Mouse (Mus musculus): ENCODE results near the gene Lcor. TPM values are rescaled to one million over a fixed set of nuclear protein-coding genes. Genes with fewer than 3 reads are reported as not detected.

Gene Lcor
- polyA plus RNA-seq, 1 experiment = 0.16 TPM

GRCm38 (mm10) chr19:41445723-41446122 lies 36.7 kb upstream of the Lcor start:
- H3K9me3 ChIP-seq (ENCODE audit: control insufficient read depth, low read length) = no peaks in the 10 kb centered on the region
- H3K4me3 ChIP-seq (replicated peaks) = no peak overlapping the region
- peaks cover 39% of the 10 kb centered on the region for H3K4me1 ChIP-seq (ENCODE audit: control insufficient read depth)
- no peak for TF ChIP-seq TAL1 (IDR thresholded peaks at IDR 0.05; ENCODE audit: low read length)
- no peak for TF ChIP-seq GATA1 (IDR thresholded peaks at IDR 0.05; ENCODE audit: low read length)
- peaks cover 16% of the 10 kb centered on the region for H3K27me3 ChIP-seq (ENCODE audit: control insufficient read depth)
- no peaks in the 10 kb centered on the region for H3K36me3 ChIP-seq (ENCODE audit: control insufficient read depth)

GRCm38 (mm10) chr19:41447166-41447565 lies 35.3 kb upstream of the Lcor start:
- H3K4me3 ChIP-seq (replicated peaks) = no peak overlapping the region
- H3K27me3 ChIP-seq (ENCODE audit: control insufficient read depth) = peaks cover 3% of the 10 kb centered on the region
- TF ChIP-seq GATA1 (IDR thresholded peaks at IDR 0.05; ENCODE audit: low read length) (no peak), TAL1 (IDR thresholded peaks at IDR 0.05; ENCODE audit: low read length) (no peak)
- no peaks in the 10 kb centered on the region for H3K9me3 ChIP-seq (ENCODE audit: control insufficient read depth, low read length)
- no peaks in the 10 kb centered on the region for H3K36me3 ChIP-seq (ENCODE audit: control insufficient read depth)
- peaks cover 50% of the 10 kb centered on the region for H3K4me1 ChIP-seq (ENCODE audit: control insufficient read depth)

GRCm38 (mm10) chr19:41447760-41448159 lies 34.7 kb upstream of the Lcor start:
- H3K36me3 ChIP-seq (ENCODE audit: control insufficient read depth) = no peaks in the 10 kb centered on the region
- no peaks in the 10 kb centered on the region; the same call in 1 of the 2 replicates for H3K9me3 ChIP-seq (ENCODE audit: control insufficient read depth, low read length)
- H3K27me3 ChIP-seq (ENCODE audit: control insufficient read depth) = no peaks in the 10 kb centered on the region
- TF ChIP-seq GATA1 (IDR thresholded peaks at IDR 0.05; ENCODE audit: low read length) = no peak
- no peak for TF ChIP-seq TAL1 (IDR thresholded peaks at IDR 0.05; ENCODE audit: low read length)
- H3K4me1 ChIP-seq (ENCODE audit: control insufficient read depth) = peaks cover 51% of the 10 kb centered on the region
- no peak overlapping the region for H3K4me3 ChIP-seq (replicated peaks)

- peaks cover 55% of the 10 kb centered on the region for H3K4me1 ChIP-seq (ENCODE audit: control insufficient read depth)
Observed at GRCm38 (mm10) chr19:41449415-41450075, 32.9 kb upstream of the Lcor start.

GRCm38 (mm10) chr19:41452166-41452565 lies 30.3 kb upstream of the Lcor start:
- Histone ChIP-seq H3K4me1 (ENCODE audit: control insufficient read depth) (peaks cover 52% of the 10 kb centered on the region), H3K9me3 (ENCODE audit: control insufficient read depth, low read length) (peaks cover 31% of the 10 kb centered on the region), H3K27me3 (ENCODE audit: control insufficient read depth) (no peaks in the 10 kb centered on the region; the same call in 1 of the 2 replicates), H3K4me3 (replicated peaks) (no peak overlapping the region), H3K36me3 (ENCODE audit: control insufficient read depth) (peaks cover 17% of the 10 kb centered on the region)
- TF ChIP-seq TAL1 (IDR thresholded peaks at IDR 0.05; ENCODE audit: low read length) (no peak), GATA1 (IDR thresholded peaks at IDR 0.05; ENCODE audit: low read length) (no peak)

More at GRCm38 (mm10) chr19:41449415-41450075, 32.9 kb upstream of the Lcor start:
- Histone ChIP-seq H3K9me3 (ENCODE audit: control insufficient read depth, low read length) (peaks cover 15% of the 10 kb centered on the region), H3K4me3 (replicated peaks) (no peak overlapping the region), H3K27me3 (ENCODE audit: control insufficient read depth) (no peaks in the 10 kb centered on the region), H3K36me3 (ENCODE audit: control insufficient read depth) (peaks cover 6% of the 10 kb centered on the region)
- TF ChIP-seq GATA1 (IDR thresholded peaks at IDR 0.05; ENCODE audit: low read length) (no peak), TAL1 (IDR thresholded peaks at IDR 0.05; ENCODE audit: low read length) (no peak)

GRCm38 (mm10) chr19:41454601-41455000 lies 27.8 kb upstream of the Lcor start:
- Histone ChIP-seq H3K9me3 (ENCODE audit: control insufficient read depth, low read length) (peaks cover 31% of the 10 kb centered on the region), H3K4me3 (replicated peaks) (no peak overlapping the region), H3K4me1 (ENCODE audit: control insufficient read depth) (peaks cover 56% of the 10 kb centered on the region), H3K36me3 (ENCODE audit: control insufficient read depth) (peaks cover 17% of the 10 kb centered on the region), H3K27me3 (ENCODE audit: control insufficient read depth) (no peaks in the 10 kb centered on the region; the same call in 1 of the 2 replicates)
- TF ChIP-seq TAL1 (IDR thresholded peaks at IDR 0.05; ENCODE audit: low read length) (no peak), GATA1 (IDR thresholded peaks at IDR 0.05; ENCODE audit: low read length) (no peak)

GRCm38 (mm10) chr19:41455091-41455626 lies 27.3 kb upstream of the Lcor start:
- H3K9me3 ChIP-seq (ENCODE audit: control insufficient read depth, low read length) = peaks cover 31% of the 10 kb centered on the region
- no peaks in the 10 kb centered on the region; the same call in 1 of the 2 replicates for H3K27me3 ChIP-seq (ENCODE audit: control insufficient read depth)
- peaks cover 54% of the 10 kb centered on the region for H3K4me1 ChIP-seq (ENCODE audit: control insufficient read depth)
- no peak overlapping the region for H3K4me3 ChIP-seq (replicated peaks)
- peaks cover 17% of the 10 kb centered on the region for H3K36me3 ChIP-seq (ENCODE audit: control insufficient read depth)
- TF ChIP-seq TAL1 (IDR thresholded peaks at IDR 0.05; ENCODE audit: low read length) (no peak), GATA1 (IDR thresholded peaks at IDR 0.05; ENCODE audit: low read length) (no peak)

- Histone ChIP-seq H3K36me3 (ENCODE audit: control insufficient read depth) (peaks cover 17% of the 10 kb centered on the region), H3K9me3 (ENCODE audit: control insufficient read depth, low read length) (peaks cover 31% of the 10 kb centered on the region), H3K4me3 (replicated peaks) (no peak overlapping the region), H3K4me1 (ENCODE audit: control insufficient read depth) (peaks cover 37% of the 10 kb centered on the region), H3K27me3 (ENCODE audit: control insufficient read depth) (no peaks in the 10 kb centered on the region; the same call in 1 of the 2 replicates)
- TF ChIP-seq GATA1 (IDR thresholded peaks at IDR 0.05; ENCODE audit: low read length) (no peak), TAL1 (IDR thresholded peaks at IDR 0.05; ENCODE audit: low read length) (no peak)
Observed at GRCm38 (mm10) chr19:41457181-41457580, 25.3 kb upstream of the Lcor start.

GRCm38 (mm10) chr19:41462166-41462735 lies 20.2 kb upstream of the Lcor start:
- no peaks in the 10 kb centered on the region for H3K36me3 ChIP-seq (ENCODE audit: control insufficient read depth)
- H3K4me1 ChIP-seq (ENCODE audit: control insufficient read depth) = peaks cover 4% of the 10 kb centered on the region
- H3K4me3 ChIP-seq (replicated peaks) = no peak overlapping the region
- H3K9me3 ChIP-seq (ENCODE audit: control insufficient read depth, low read length) = no peaks in the 10 kb centered on the region
- TF ChIP-seq GATA1 (IDR thresholded peaks at IDR 0.05; ENCODE audit: low read length) (no peak), TAL1 (IDR thresholded peaks at IDR 0.05; ENCODE audit: low read length) (no peak)
- no peaks in the 10 kb centered on the region for H3K27me3 ChIP-seq (ENCODE audit: control insufficient read depth)
